Comparison of ENCODE assay signal across 8 mouse cellular contexts in the genomic region with DNA sequence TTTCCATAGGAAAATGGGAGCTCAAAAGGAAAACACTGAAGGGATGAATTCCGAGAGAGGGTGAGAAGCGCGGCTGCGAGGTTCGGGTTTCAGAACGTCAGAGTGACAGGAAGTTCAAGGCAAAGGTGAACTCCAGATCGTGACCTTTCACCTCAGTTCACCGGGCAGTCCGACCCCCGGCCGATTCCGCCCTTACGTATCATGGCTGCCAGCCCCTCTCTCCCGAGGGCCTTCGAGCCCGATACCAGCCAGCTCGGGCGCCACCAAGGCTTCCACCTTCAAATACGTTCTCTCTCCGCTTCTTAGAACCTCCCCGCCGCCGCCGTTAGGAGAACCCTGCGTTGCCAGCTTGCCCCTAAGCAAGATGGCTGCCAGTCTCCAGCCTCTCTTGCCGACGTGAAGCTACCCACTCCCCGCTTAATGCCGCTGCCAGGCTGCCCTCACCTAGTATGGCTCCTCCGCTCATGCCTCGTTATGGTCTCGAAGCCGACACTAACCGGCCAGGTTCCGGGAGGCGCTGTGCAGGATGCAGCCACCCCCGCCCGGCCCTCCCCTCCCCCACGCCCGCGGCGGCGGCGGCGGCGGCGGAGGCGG. TPM values are rescaled to one million over a fixed set of nuclear protein-coding genes. Genes with fewer than 3 reads are reported as not detected.
DNase-seq lines count a peak whose midpoint lies in the region; ATAC-seq and TF ChIP-seq lines count a peak whose summit lies in the region.

Gene Dedd, plus strand, starts transcription at position 307 of the 594 bp plus-strand sequence.

- H3K4me2 ChIP-seq in forebrain, embryonic 13.5 days, result peak within 1 kb of the TSS; percentile 87
- peak within 1 kb of the TSS; percentile 93 for H3K4me2 ChIP-seq in liver, postnatal 0 days (ENCODE audit: low read depth, low read length)
- H3K4me2 ChIP-seq in neural tube, embryonic 14.5 days (ENCODE audit: low read depth, low read length), result peak within 1 kb of the TSS; percentile 96

- H3K36me3 ChIP-seq in ES-Bruce4 (ENCODE audit: control insufficient read depth, insufficient read depth, low read length, poor library complexity, severe bottlenecking), result no peaks in the 10 kb centered on the region
- peaks cover 12% of the 10 kb centered on the region for H3K36me3 ChIP-seq in forebrain, embryonic 13.5 days (ENCODE audit: poor library complexity, severe bottlenecking)
- H3K36me3 ChIP-seq in liver, postnatal 0 days (replicated peaks; ENCODE audit: insufficient read depth, low read length), result 0 out of 2 replicates have a peak, but pooled peaks cover 2% of the 10 kb centered on the region
- H3K36me3 ChIP-seq in neural tube, embryonic 14.5 days (ENCODE audit: control insufficient read depth, insufficient read depth, low read length), result no peaks in the 10 kb centered on the region; the same call in 1 of the 2 replicates

- intact Hi-C loops in heart, postnatal 10 days (cut with DNase I), result loop anchor here (2.0 kb wide), 1 partner anchor 34 kb away; the partner anchor contains the start of gene Ufc1

- no peaks in the 10 kb centered on the region for H3K27me3 ChIP-seq in ES-Bruce4 (ENCODE audit: control insufficient read depth, insufficient read depth, low read length, poor library complexity, severe bottlenecking)
- no peaks in the 10 kb centered on the region for H3K27me3 ChIP-seq in forebrain, embryonic 13.5 days
- H3K27me3 ChIP-seq in liver, postnatal 0 days (ENCODE audit: insufficient read depth, low read length), result no peaks in the 10 kb centered on the region
- peaks cover 2% of the 10 kb centered on the region; the same call in 1 of the 2 replicates for H3K27me3 ChIP-seq in neural tube, embryonic 14.5 days (ENCODE audit: control insufficient read depth, insufficient read depth, low read length)

- H3K9me3 ChIP-seq in ES-Bruce4 (replicated peaks; ENCODE audit: control insufficient read depth, insufficient read depth, low read length, poor library complexity, severe bottlenecking), result no peaks in the 10 kb centered on the region
- H3K9me3 ChIP-seq in forebrain, embryonic 13.5 days (replicated peaks), result no peaks in the 10 kb centered on the region
- H3K9me3 ChIP-seq in liver, postnatal 0 days (ENCODE audit: low read length), result no peaks in the 10 kb centered on the region
- no peaks in the 10 kb centered on the region for H3K9me3 ChIP-seq in neural tube, embryonic 14.5 days (ENCODE audit: control insufficient read depth, low read length)

- peak within 1 kb of the TSS; percentile 92 for H3K27ac ChIP-seq in ES-Bruce4 (ENCODE audit: insufficient read depth, low read length)
- peak within 1 kb of the TSS; percentile 99 for H3K27ac ChIP-seq in forebrain, embryonic 13.5 days
- H3K27ac ChIP-seq in liver, postnatal 0 days (ENCODE audit: low read depth), result peak within 1 kb of the TSS; percentile 99
- H3K27ac ChIP-seq in neural tube, embryonic 14.5 days (ENCODE audit: low read depth, low read length), result peak within 1 kb of the TSS; percentile 99

- DNase-seq in heart, postnatal 10 days, result peak; percentile 94 to 95
- DNase-seq in large intestine, adult 2 months (ENCODE audit: low read depth, low spot score), result no peak
- peak; percentile 91 for DNase-seq in liver, postnatal 0 days
- DNase-seq in testis, postnatal 10 days (ENCODE audit: low spot score), result peak; percentile 84

- H3K4me1 ChIP-seq in ES-Bruce4 (ENCODE audit: control insufficient read depth, insufficient read depth, low read length), result peaks cover 3% of the 10 kb centered on the region
- peaks cover 61% of the 10 kb centered on the region for H3K4me1 ChIP-seq in forebrain, embryonic 13.5 days
- peaks cover 24% of the 10 kb centered on the region for H3K4me1 ChIP-seq in liver, postnatal 0 days (ENCODE audit: insufficient read depth)
- peaks cover 27% of the 10 kb centered on the region for H3K4me1 ChIP-seq in neural tube, embryonic 14.5 days (ENCODE audit: control insufficient read depth, insufficient read depth, low read length)

- 0 out of 2 replicates have a peak, but pooled peaks have one; percentile 19 for TF ChIP-seq EP300 in ES-Bruce4 (IDR thresholded peaks at IDR 0.05; ENCODE audit: insufficient read depth, low read depth, low read length)
- TF ChIP-seq EP300 in liver, postnatal 0 days (IDR thresholded peaks at IDR 0.05; ENCODE audit: low read depth), result no peak

- WGBS in forebrain, embryonic 13.5 days, result under 1% methylated on average over 38 of the region's 48 CpGs
- WGBS in large intestine, adult 2 months, result under 1% methylated on average over 41 of the region's 48 CpGs
- under 1% methylated on average over 41 of the region's 48 CpGs for WGBS in liver, postnatal 0 days (ENCODE audit: insufficient replicate concordance)
- WGBS in neural tube, embryonic 14.5 days, result under 1% methylated on average over 40 of the region's 48 CpGs

- peak within 1 kb of the TSS; percentile 76 for H3K4me3 ChIP-seq in ES-Bruce4 (ENCODE audit: low read depth, low read length)
- peak within 1 kb of the TSS; percentile 83 for H3K4me3 ChIP-seq in forebrain, embryonic 13.5 days
- H3K4me3 ChIP-seq in liver, postnatal 0 days (ENCODE audit: low read depth, low read length), result peak within 1 kb of the TSS; percentile 91
- peak within 1 kb of the TSS; percentile 73 for H3K4me3 ChIP-seq in neural tube, embryonic 14.5 days (ENCODE audit: low read depth, low read length)

- TF ChIP-seq POLR2A in ES-Bruce4 (IDR thresholded peaks at IDR 0.05; ENCODE audit: insufficient read depth, low read length), result no peak

- no peak for TF ChIP-seq CTCF in ES-Bruce4 (IDR thresholded peaks at IDR 0.05; ENCODE audit: low read depth, low read length)
- peak; percentile 13; the same call in 1 of the 2 replicates for TF ChIP-seq CTCF in liver, postnatal 0 days (IDR thresholded peaks at IDR 0.05; ENCODE audit: low read depth)

- peak within 1 kb of the TSS; percentile 69 for H3K9ac ChIP-seq in ES-Bruce4 (ENCODE audit: low read depth, poor library complexity, severe bottlenecking)
- peak within 1 kb of the TSS; percentile 88 for H3K9ac ChIP-seq in forebrain, embryonic 13.5 days
- peak within 1 kb of the TSS; percentile 93 for H3K9ac ChIP-seq in liver, postnatal 0 days (replicated peaks)
- peak within 1 kb of the TSS; percentile 95 for H3K9ac ChIP-seq in neural tube, embryonic 14.5 days (replicated peaks; ENCODE audit: low read depth, low read length)

- peak; percentile 96 for ATAC-seq in cerebellum, adult (ENCODE audit: insufficient number of reproducible peaks, low FRiP score, low TSS enrichment)
- ATAC-seq in forebrain, embryonic 13.5 days, result peak; percentile 96
- ATAC-seq in liver, postnatal 0 days, result peak; percentile 92
- ATAC-seq in neural tube, embryonic 14.5 days (ENCODE audit: low read depth), result peak; percentile 96

RNA-seq across cellular contexts. Expression of gene Dedd, which starts in this region (rescaled TPM):
- polyA plus RNA-seq in ES-Bruce4 (2011; ENCODE audit: insufficient read depth, insufficient read length, low read depth, missing spikeins), result 45.2 and 49.8 TPM in 2 replicates
- polyA plus RNA-seq in forebrain, embryonic 13.5 days (2015; fragmentation: Nextera tagmentation; extraction: Ambion mirVana), result 50.9 and 54.0 TPM in 2 replicates
- total RNA-seq in heart, postnatal 10 days (2021), result 10 to 100 TPM; 23.6 to 26.3 TPM
- polyA plus RNA-seq in large intestine, adult 2 months (2012; rRNA removed), result 44.3 and 50.3 TPM in 2 replicates
- polyA plus RNA-seq in liver, postnatal 0 days (2015; fragmentation: Nextera tagmentation; extraction: Ambion mirVana), result 16.4 and 17.7 TPM in 2 replicates
- 48.0 and 49.7 TPM in 2 replicates for polyA plus RNA-seq in neural tube, embryonic 14.5 days (2014; fragmentation: Nextera tagmentation; extraction: Ambion mirVana)
